Mouse (Mus musculus): ENCODE results near the gene Zfp810.

The Zfp810 gene

GRCm38 (mm10) chr9:22278733-22279132, 28.7 kb downstream of the Zfp810 start:
- in situ Hi-C loops (cut with MboI; ENCODE audit: low pct_unique_long_range_greater_than_20kb in 1 of 2, low sequenced_read_pairs in 2 of 2, unreplicated experiment in 1 of 2), result no loop called here

- in situ Hi-C loops (cut with MboI; ENCODE audit: low pct_unique_long_range_greater_than_20kb in 1 of 2, low sequenced_read_pairs in 2 of 2, unreplicated experiment in 1 of 2), result no loop called here
Measured at GRCm38 (mm10) chr9:22268886-22269285, 38.6 kb downstream of the Zfp810 start.

GRCm38 (mm10) chr9:22262611-22263010, 44.8 kb downstream of the Zfp810 start:
- in situ Hi-C loops (cut with MboI; ENCODE audit: low pct_unique_long_range_greater_than_20kb in 1 of 2, low sequenced_read_pairs in 2 of 2, unreplicated experiment in 1 of 2), result no loop called here

- in situ Hi-C loops (cut with MboI; ENCODE audit: low pct_unique_long_range_greater_than_20kb in 1 of 2, low sequenced_read_pairs in 2 of 2, unreplicated experiment in 1 of 2), result no loop called here
Measured at GRCm38 (mm10) chr9:22261594-22261993, 45.9 kb downstream of the Zfp810 start.

GRCm38 (mm10) chr9:22260092-22260422, 47.4 kb downstream of the Zfp810 start:
- in situ Hi-C loops (cut with MboI; ENCODE audit: low pct_unique_long_range_greater_than_20kb in 1 of 2, low sequenced_read_pairs in 2 of 2, unreplicated experiment in 1 of 2), result no loop called here

- in situ Hi-C loops (cut with MboI; ENCODE audit: low pct_unique_long_range_greater_than_20kb in 1 of 2, low sequenced_read_pairs in 2 of 2, unreplicated experiment in 1 of 2), result no loop called here
Measured at GRCm38 (mm10) chr9:22259184-22260091, 48.0 kb downstream of the Zfp810 start, which contains the start of gene Zfp599. Gene Zfp599 (minus strand): TSS chr9:22259895.

GRCm38 (mm10) chr9:22258784-22259183, 48.7 kb downstream of the Zfp810 start:
- in situ Hi-C loops (cut with MboI; ENCODE audit: low pct_unique_long_range_greater_than_20kb in 1 of 2, low sequenced_read_pairs in 2 of 2, unreplicated experiment in 1 of 2), result no loop called here

- in situ Hi-C loops (cut with MboI; ENCODE audit: low pct_unique_long_range_greater_than_20kb in 1 of 2, low sequenced_read_pairs in 2 of 2, unreplicated experiment in 1 of 2), result no loop called here
Measured at GRCm38 (mm10) chr9:22256579-22256978, 50.9 kb downstream of the Zfp810 start.

- in situ Hi-C loops (cut with MboI; ENCODE audit: low pct_unique_long_range_greater_than_20kb in 1 of 2, low sequenced_read_pairs in 2 of 2, unreplicated experiment in 1 of 2), result loop anchor here in 1 of 2 experiments (10.0 kb wide), 1 partner anchor 111 kb away; no protein-coding TSS in a partner anchor
Measured at GRCm38 (mm10) chr9:22244242-22244641, 63.2 kb downstream of the Zfp810 start.

GRCm38 (mm10) chr9:22240001-22240400, 67.4 kb downstream of the Zfp810 start:
- in situ Hi-C loops (cut with MboI; ENCODE audit: low pct_unique_long_range_greater_than_20kb in 1 of 2, low sequenced_read_pairs in 2 of 2, unreplicated experiment in 1 of 2), result loop anchor here in 1 of 2 experiments (10.0 kb wide), 1 partner anchor 115 kb away; no protein-coding TSS in a partner anchor

- in situ Hi-C loops (cut with MboI; ENCODE audit: low pct_unique_long_range_greater_than_20kb in 1 of 2, low sequenced_read_pairs in 2 of 2, unreplicated experiment in 1 of 2), result no loop called here
Measured at GRCm38 (mm10) chr9:22230556-22230955, 76.9 kb downstream of the Zfp810 start.

- in situ Hi-C loops (cut with MboI; ENCODE audit: low pct_unique_long_range_greater_than_20kb in 1 of 2, low sequenced_read_pairs in 2 of 2, unreplicated experiment in 1 of 2), result no loop called here
Measured at GRCm38 (mm10) chr9:22230061-22230460, 77.4 kb downstream of the Zfp810 start.

GRCm38 (mm10) chr9:22229386-22230026, 77.9 kb downstream of the Zfp810 start:
- in situ Hi-C loops (cut with MboI; ENCODE audit: low pct_unique_long_range_greater_than_20kb in 1 of 2, low sequenced_read_pairs in 2 of 2, unreplicated experiment in 1 of 2), result no loop called here

- in situ Hi-C loops (cut with MboI; ENCODE audit: low pct_unique_long_range_greater_than_20kb in 1 of 2, low sequenced_read_pairs in 2 of 2, unreplicated experiment in 1 of 2), result no loop called here
Measured at GRCm38 (mm10) chr9:22226846-22227245, 80.6 kb downstream of the Zfp810 start.

Measured in mouse embryonic stem cell (cell line).